Mouse (Mus musculus) B cell, adult 2 months (primary cell): Measurements from ENCODE around the gene Gm28044.
A peak's percentile ranks its signal among the peaks of the same experiment; 100 is the strongest.
"Not testable (repeated sequence)": the region's sequence is repeated elsewhere in the genome, so short reads cannot be mapped to it uniquely, and the experiment has no call there.

ENCODE experiments used
- DNase-seq, 2 experiments: peaks; one replicate each; pipeline ENCODE4 v3.0.0; 2022

Gm28044 gene

DNA sequence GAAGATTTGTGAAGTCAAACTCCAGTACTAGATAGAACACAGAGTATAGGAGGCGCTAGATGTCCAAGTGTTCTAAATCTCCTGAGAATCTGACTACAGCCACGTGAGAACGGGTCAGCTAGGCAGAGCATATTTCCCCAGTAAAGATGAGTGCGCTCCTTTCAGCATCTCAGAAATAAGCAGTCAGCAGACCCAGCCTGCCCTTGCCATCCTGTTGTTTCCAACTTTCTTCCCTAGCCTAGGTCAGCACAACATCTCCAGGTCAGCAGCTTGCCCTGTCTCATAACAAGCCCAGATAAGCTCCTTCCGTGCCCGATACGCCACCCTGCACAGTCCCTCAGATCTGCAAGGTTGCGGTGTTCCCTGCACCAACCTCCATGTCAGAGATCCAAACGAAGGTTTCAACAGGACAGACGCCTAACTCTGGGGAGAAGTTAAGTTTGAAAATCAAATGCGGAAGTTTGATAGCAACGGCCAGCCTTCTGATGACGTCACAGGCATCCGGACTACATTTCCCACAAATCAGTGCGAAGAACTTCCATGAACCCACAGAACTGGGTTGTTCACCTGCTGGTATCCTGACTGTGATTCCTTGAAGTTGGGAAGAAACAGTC is at the start of gene Gm28044, which contains the start of gene Zfp953:
Gm28044 (minus strand) TSS at position 406 of the 614 bp plus-strand sequence.
Zfp953 (minus strand) TSS at position 475 of the 614 bp plus-strand sequence.
- peak; percentile 95 for DNase-seq

DNA sequence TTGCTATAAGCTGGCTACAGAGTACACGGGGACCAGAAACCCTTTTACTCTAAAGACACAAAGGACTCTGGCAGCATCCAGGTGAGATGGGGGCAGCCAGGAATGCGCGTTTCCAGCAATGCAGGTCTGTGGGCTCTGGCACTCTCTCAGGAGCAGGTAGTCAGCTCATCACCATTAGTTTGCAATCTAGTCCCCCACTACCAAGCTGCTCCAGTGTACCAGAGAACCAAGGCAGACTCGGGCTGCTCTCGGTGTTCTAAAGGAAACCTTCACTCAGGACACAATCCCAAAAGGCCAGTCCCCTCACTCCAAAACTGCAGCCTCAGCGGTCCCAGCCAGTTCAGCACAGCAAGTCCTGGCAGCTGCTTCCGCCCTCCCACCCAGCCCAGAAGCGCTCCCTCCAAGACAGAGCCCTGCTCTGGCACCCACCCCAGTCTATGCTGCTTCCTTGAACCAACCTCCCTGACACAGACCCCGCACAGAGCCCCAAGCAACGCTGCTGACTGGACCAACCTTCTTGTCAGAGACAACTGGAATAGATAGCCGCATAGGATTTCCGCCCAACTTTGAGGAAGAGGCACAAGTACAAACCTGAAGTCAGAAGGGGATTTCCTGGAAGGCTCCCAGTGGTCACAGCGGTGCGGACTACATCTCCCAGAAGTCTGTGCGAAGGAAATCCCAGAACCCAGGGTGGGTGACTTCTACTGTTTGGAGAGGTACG is 39.0 kb upstream of the Gm28044 start, which contains the start of gene Zfp429:
Zfp429 (minus strand) TSS at position 637 of the 721 bp plus-strand sequence.
- peak; percentile 79 to 83 for DNase-seq

DNA sequence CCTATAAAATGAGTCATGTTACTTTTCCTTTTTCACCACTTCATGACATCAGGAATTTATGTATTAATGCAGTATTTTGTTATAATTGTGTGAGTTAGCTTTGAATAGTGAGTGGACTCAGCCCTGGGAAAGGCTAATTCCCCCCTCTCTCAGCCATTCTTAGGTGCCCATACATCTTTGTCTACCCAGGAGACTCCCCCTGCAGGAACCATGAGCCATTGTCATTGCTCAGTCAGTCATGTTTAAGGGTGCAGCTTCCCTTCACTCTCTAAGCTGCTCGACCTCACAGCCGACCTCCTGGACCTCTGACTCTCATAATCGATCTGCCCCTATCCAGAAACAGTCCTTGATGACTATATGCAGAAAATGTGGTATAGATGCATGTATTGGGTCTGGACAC is 15.9 kb upstream of the Gm28044 start:
- DNase-seq: peak in 1 of 2 experiments; percentile 8

DNA sequence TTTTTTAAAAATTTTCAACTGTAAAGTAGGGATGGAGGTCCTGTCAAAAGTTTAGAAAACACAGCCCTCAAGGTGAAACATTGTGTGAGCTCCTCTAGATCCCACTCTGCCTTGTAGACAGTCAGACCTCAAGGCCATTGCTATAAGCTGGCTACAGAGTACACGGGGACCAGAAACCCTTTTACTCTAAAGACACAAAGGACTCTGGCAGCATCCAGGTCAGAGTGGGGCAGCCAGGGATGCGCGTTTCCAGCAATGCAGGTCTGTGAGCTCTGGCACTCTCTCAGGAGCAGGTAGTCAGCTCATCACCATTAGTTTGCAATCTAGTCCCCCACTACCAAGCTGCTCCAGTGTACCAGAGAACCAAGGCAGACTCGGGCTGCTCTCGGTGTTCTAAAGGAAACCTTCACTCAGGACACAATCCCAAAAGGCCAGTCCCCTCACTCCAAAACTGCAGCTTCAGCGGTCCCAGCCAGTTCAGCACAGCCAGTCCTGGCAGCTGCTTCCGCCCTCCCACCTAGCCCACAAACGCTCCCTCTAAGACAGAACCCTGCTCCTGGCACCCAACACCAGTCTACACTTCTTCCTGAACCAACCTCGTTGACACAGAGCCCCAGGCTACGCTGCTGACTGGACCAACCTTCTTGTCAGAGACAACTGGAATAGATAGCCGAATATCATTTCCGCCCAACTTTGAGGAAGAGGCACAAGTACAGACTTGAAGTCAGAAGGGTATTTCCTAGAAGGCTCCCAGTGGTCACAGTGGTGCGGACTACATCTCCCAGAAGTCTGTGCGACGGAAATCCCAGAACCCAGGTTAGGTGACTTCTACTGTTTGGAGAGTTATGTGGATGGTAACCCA is 14.9 kb upstream of the Gm28044 start, which contains the start of the genes Gm28041 and Zfp456:
Gm28041 (minus strand) TSS at position 684 of the 862 bp plus-strand sequence.
Zfp456 (minus strand) TSS at position 761 of the 862 bp plus-strand sequence.
- peak; percentile 85 to 87 for DNase-seq

DNA sequence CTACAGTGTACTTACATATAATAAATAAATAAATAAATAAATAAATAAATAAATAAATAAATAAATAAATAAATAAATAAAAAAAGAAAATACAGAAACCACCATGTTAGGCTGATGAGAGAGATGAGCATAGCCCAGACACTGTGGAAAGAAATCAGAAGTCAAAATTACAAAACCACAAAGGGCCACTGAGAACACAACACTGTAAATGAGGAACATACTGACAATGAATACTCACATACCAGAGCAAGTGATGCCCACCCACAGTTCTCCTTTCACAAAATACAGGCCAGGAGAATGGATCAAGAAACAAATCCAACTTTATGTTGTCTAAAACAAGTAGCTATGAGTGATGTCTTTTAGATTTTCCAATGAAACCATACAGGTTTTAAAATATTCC is 8.5 kb downstream of the Gm28044 start:
- no peak for DNase-seq

DNA sequence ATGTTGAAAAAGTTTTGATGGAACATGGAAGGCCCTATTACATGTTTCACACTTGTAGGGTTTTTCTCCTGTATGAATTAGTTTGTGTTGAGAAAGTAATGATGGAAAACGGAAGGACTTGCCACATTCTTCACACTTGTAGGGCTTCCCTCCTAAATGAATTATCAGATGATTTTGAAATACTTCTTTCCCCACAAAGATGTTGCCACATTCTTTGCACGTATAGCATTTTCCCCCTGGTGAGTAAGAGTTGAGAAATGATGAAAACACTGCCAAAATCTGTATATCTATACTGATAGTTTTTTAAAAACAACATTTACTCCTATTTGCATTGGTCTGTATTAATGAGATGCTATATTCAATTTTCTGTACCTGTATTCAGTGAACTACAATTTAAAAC is 16.9 kb downstream of the Gm28044 start:
- no peak for DNase-seq

DNA sequence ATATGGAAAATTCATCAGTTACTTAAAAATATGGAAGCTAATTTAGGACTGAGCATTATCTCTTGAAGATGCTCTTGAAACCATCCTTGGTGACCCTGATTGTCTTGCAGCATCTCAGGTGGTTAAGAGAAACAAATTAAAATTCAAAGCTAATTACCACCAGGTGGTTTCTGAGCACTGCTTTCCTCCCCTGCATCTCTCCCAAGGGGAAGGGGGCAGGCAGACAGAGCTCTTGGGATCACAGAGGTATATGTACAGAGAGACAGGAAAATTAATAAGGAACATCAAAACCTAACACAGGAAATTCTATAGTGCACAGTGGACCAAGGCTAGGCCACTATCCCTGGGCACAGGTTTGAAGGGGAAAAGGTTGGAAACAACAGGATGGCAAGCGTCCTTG is 27.5 kb downstream of the Gm28044 start:
- DNase-seq: peak in 1 of 2 experiments; percentile 1

DNA sequence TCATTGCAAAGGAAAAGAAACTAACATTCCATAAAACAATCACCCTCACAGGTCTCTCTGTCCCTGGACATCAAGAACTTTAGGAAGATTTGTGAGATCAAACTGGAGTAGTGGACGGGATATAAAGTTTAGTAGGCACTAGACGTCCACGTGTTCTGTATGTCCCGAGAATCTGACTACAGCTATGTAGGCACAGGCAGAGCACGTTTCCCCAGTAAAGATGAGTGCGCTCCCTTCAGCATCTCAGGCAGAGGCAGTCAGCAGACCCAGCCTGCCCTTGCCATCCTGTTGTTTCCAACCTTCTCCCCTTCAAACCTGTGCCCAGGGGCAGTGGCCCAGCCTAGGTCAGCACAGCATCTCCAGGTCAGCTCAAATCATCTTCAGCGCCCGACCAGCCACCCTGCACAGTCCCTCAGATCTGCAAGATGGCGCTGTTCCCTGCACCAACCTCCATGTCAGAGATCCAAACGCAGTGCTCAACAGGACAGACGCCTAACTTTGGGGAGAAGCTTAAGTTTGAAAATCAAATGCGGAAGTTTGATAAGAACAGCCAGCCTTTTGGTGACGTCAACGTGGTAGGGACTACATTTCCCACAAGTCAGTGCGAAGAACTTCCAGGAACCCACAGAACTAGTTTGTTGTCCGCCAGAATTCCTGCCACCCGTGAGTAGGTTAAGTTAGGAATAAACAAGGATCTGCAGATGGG is 28.2 kb downstream of the Gm28044 start, which contains the start of gene Zfp595:
Zfp595 (minus strand) TSS at position 552 of the 706 bp plus-strand sequence.
- peak; percentile 88 to 90 for DNase-seq

DNA sequence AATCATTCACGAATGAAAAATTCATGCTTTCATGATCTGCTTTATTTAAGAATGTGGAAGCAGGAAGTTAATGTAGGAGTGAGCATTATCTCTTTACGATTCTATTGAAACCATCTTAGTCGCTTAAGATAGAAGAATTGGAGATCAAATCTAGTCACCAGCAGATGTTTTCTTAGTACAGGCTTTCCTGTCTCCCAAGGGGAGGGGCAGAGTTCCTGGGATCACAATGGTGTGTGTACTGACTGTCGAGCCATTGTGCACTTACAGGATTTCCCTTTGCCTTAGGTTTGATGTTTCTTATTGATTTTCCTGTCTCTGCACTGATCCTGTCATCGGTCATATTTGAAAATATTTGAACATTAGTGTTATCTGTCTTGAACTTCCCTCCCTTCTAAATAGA is 53.6 kb downstream of the Gm28044 start:
- no peak for DNase-seq

DNA sequence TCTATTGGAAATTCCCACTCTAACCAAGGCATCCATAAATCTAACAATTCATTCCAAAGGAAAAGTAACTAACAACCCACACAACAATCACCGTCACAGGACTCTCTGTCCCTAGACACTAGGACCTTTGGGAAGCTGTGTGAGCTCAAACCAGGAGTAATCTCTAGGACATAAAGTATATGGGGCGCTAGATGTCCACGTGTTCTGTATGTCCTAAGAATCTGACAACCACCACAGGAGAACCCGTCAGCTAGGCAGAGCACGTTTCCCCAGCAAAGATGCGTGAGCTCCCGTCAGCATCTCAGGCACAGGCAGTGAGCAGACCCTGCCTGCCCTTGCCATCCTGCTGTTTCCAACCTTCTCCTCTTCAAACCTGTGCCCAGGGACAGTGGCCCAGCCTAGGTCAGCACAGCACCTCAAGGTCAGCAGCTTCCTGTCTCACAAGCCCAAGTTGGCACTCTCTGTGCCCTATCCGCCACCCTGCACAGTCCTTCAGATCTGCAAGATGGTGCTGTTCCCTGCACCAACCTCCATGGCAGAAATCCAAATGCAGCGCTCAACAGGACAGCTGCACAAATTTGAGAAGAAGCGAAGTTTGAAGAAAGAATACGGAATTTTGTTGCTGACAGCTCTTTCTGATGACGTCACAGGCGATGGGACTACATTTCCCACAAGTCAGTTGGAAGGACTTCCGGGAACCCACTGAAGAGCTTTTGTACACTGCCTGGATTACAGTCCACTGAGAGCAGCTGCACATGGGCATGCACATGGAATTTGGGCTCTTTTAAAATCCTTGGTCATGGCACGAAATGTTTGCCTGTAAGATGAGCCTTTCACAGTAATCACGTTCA is 54.3 kb downstream of the Gm28044 start, which contains the start of gene Zfp457:
Zfp457 (minus strand) TSS at position 664 of the 851 bp plus-strand sequence.
- peak; percentile 89 to 91 for DNase-seq

DNA sequence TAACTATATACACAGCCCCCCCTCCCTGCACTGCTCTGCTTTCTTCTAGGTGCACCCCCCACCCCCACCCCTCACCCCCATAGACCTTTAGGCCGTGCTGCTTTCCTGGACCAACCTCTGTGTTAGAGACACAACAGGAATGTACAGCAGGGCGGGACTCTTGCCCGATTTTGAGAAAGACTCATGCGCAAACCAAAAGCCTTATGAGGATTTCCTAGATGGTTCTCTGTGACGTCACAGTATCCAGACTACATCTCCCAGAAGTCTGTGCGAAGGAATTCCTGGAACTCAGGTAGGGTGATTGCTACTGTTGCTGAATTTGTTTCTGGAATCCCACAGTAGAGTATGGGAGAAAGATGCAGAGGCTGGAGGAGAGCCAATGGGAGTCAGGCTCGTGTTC is 82.0 kb downstream of the Gm28044 start, which contains the start of gene Zfp458:
Zfp458 (minus strand) TSS at position 153 of the 400 bp plus-strand sequence.
- no peak for DNase-seq

DNA sequence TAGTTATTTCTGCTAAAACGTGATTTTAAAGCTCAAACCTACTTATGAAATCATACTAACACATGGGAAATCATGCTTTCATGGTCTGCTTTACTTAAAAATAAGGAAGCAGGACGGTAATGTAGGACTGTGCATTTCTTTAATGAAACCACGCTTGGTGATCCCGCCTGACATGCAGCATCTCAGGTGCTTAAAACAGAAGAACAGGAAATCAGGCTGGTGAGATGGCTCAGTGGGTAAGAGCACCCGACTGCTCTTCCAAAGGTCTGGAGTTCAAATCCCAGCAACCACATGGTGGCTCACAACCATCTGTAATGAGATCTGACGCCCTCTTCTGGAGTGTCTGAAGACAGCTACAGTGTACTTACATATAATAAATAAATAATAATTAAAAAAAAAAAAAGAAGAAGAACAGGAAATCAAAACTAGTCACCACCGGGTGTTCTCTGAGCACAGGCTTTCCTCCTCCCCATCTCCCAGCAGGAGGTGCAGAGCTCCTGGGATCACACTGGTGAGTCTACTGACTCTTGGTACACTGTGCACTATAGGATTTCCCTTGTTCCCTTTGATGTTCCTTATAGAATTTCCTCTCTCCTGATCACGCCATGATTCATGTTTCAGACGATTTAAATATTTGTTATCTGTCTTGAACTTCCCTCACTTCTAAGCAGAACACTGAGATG is 90.8 kb downstream of the Gm28044 start:
- DNase-seq: not testable (repeated sequence)

DNA sequence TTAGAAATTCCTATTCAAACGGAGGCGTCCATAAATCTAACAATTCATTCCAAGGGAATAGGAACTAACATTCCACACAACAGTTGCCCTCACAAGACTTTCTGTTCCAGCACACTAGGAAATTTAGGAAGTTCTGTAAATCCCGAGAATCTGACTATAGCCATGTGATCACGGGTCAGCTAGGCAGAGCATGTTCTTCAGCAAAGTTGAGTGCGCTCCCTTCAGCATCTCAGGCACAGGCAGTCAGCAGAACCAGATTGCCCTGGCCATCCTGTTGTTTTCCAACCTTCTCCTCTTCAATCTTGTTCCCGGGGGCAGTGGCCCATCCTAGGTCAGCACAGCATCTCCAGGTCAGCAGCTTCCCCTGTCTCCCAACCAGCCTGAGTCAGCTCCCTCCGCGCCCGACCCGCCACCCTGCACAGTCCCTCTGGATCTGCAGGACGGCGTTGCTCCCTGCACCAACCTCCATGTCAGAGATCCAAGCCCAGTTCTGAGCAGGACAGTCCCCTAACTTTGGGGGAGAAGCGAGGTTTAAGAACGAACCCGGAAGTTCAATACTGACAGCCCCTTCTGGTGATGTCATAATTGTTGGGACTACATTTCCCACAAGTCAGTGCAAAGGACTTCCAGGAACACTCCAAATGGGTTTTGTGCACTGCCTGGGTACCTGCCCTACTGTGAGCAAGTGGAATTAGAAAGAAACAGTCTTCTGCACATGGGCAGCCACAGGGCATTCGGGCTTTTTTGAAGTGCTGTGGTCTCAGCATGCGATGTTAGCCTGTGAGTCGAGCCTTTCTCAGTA is 91.6 kb downstream of the Gm28044 start:
- peak; percentile 80 to 84 for DNase-seq
